Mouse (Mus musculus) liver, embryonic 14.5 days (tissue): ENCODE results near the gene Ipo4. TPM values are rescaled to one million over a fixed set of nuclear protein-coding genes. Genes with fewer than 3 reads are reported as not detected.

ENCODE experiments used
- ATAC-seq: fragments of 200-750 bp; cut with Nextera tagmentation; 2 replicates; pipeline ENCODE4 v1.8.0; 2017; ENCODE audit warnings: moderate number of reproducible peaks, mild to moderate bottlenecking, moderate library complexity; ENCODE audit not compliant: insufficient read depth
- DNase-seq, 3 experiments: peaks; one replicate each; pipeline ENCODE4 v3.0.0-alpha.2; 2012 to 2013; ENCODE audit warnings: low read depth in 3 of 3, low spot score in 3 of 3
- H3K27ac ChIP-seq: fragments of 300-500 bp; sonication (generic); 2 replicates; pipeline ENCODE4 v1.5.1; 2014; ENCODE audit warnings: moderate library complexity, mild to moderate bottlenecking, control low read depth, inconsistent platforms
- H3K27me3 ChIP-seq: fragments of 300-500 bp; sonication (generic); 2 replicates; pipeline ENCODE4 v1.6.1; 2014; ENCODE audit warnings: mild to moderate bottlenecking, low read length, moderate library complexity; ENCODE audit not compliant: control insufficient read depth, insufficient read depth
- H3K36me3 ChIP-seq: fragments of 300-500 bp; sonication (generic); replicated peaks from 2 replicates; pipeline ENCODE4 v1.6.1; 2014; ENCODE audit warnings: low read depth; ENCODE audit not compliant: control insufficient read depth, insufficient read depth
- H3K4me1 ChIP-seq, 2 experiments: fragments of 200-500 bp in 1 of 2; fragments of 300-500 bp in 1 of 2; sonication (generic) in 1 of 2; replicated peaks; 2 replicates each; pipeline ENCODE4 v1.6.1; 2012 to 2014; ENCODE audit warnings: antibody characterized with exemption in 1 of 2, inconsistent platforms in 1 of 2, low read length in 1 of 2; ENCODE audit not compliant: control insufficient read depth in 2 of 2, insufficient read depth in 2 of 2
- H3K4me2 ChIP-seq: fragments of 300-500 bp; sonication (generic); 2 replicates; pipeline ENCODE4 v1.6.1; 2014; ENCODE audit warnings: low read depth, mild to moderate bottlenecking, control low read depth, moderate library complexity
- H3K4me3 ChIP-seq, 2 experiments: fragments of 200-500 bp in 1 of 2; fragments of 300-500 bp in 1 of 2; sonication (generic) in 1 of 2; 2 replicates each; pipeline ENCODE4 v1.5.1; 2012 to 2014; ENCODE audit warnings: low read depth in 2 of 2, low read length in 2 of 2, mild to moderate bottlenecking in 2 of 2, control low read depth in 1 of 2, inconsistent platforms in 1 of 2, moderate library complexity in 1 of 2; ENCODE audit not compliant: insufficient read depth in 1 of 2
- H3K9ac ChIP-seq: fragments of 300-500 bp; sonication (generic); replicated peaks from 2 replicates; pipeline ENCODE4 v1.6.1; 2014; ENCODE audit warnings: mild to moderate bottlenecking, control low read depth, moderate library complexity
- H3K9me3 ChIP-seq: fragments of 300-500 bp; sonication (generic); 2 replicates; pipeline ENCODE4 v1.6.1; 2016; ENCODE audit warnings: low read length, mixed read lengths; ENCODE audit not compliant: control insufficient read depth
- CTCF ChIP-seq: IDR thresholded peaks from 2 replicates; pipeline ENCODE4 v1.5.1; 2016; ENCODE audit warnings: antibody characterized with exemption, low read depth, control low read depth
- EP300 ChIP-seq: IDR thresholded peaks from 2 replicates; pipeline ENCODE4 v1.6.1; 2016; ENCODE audit warnings: antibody characterized with exemption, low read depth
- WGBS: fragments of 180-500 bp; shearing (Covaris S2); extraction: QIAGEN DNeasy Blood & Tissue Kit; methylation state at CpG from one replicate; pipeline ENCODE4 v1.1.7; 2014; ENCODE audit not compliant: insufficient replicate concordance; 5-methylcytosine and 5-hydroxymethylcytosine counted together
- polyA plus RNA-seq, 2 experiments: library from polyadenylated mRNA; depleted of rRNA in 1 of 2; stranded (reverse) in 1 of 2; unstranded in 1 of 2; fragments of >200 nt; fragmentation: Nextera tagmentation in 1 of 2; extraction: Ambion mirVana in 1 of 2; gene quantifications; 2 replicates each; pipeline versions ENCODE4 v1.2.1 to v1.2.3; 2012 to 2014

Ipo4 gene
- polyA plus RNA-seq, 2 experiments = 22.6 to 27.6 TPM

DNA sequence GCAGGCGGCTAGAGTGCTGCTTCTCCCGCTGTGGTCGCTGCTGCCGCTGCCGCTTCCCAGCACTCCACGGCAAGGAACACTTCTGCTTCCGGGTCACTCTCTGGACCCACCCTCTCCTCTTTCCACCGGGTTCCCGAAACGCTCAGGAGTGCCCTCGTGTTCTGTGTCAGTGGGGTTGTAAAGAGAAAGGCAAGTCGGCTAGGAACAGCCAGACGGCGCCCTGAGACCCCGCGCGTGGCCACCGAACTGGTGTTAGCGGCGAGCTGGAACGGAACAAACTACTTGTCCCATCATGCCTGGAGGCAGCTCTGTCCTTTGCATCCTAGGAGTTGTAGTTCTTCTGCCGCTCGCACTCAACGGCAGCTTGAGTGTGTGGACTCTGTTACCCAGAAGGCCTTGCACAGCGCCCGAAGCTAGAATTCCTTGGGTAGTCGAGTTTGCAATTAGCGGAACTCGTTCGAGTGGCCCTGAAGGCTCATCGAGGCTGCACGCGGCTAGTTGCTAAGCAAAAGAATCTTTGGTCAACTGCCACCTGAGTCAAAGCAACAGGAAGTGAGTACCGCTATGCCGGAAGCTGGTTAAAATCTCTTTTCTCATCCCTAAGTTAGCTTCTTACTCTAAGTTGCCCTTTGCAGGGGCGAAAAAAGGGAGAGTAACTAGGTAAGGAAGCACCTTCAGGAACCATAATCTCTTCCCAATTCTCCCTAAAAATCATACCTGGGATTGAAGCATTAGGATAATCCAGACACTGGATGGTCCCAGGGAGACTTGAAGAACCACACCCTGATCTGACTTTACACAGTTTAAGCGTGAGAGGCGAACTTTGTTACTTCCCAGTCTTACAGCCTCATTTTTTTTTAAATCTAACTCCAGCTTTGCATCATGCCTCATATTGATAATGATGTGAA lies 36.3 kb upstream of the Ipo4 start, which contains the start of the genes Gmpr2 and Nedd8:
Gmpr2 (plus strand) TSS at position 109 of the 908 bp plus-strand sequence.
Nedd8 (minus strand) TSS at position 292 of the 908 bp plus-strand sequence.
- TF ChIP-seq CTCF = no peak
- TF ChIP-seq EP300 = no peak
- Histone ChIP-seq H3K9me3 (no peaks in the 10 kb centered on the region), H3K4me2 (peak within 1 kb of the TSS; percentile 95), H3K36me3 (peaks cover 20% of the 10 kb centered on the region), H3K27ac (peak within 1 kb of the TSS; percentile 90), H3K9ac (peak within 1 kb of the TSS; percentile 90), H3K4me1 (peaks cover 3 to 4% of the 10 kb centered on the region in 2 experiments; a peak in 2 of 4 replicates), H3K4me3 (peak within 1 kb of the TSS; percentile 90 to 99), H3K27me3 (no peaks in the 10 kb centered on the region)
- WGBS = under 1% methylated on average over 38 of the region's 38 CpGs
- DNase-seq (peak; percentile 90 to 94 (median 92)), ATAC-seq (peak; percentile 98)

DNA sequence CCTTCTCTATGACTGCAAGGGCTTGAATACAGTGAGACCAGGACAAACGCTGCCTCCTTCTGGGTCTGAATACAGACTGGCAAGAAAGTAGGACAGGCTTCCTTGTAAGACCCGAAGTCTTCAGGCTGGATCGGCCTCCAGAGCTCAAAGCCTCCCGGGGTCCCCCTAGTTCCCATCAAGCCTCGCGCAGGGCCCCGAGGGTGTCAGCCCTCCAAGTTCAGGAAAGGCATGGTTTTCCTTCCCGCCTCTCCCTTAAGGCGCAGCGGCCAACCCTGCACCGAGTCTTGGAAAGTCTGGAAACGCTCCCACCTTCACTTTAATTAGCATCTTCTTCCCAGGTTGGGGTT lies 35.7 kb upstream of the Ipo4 start:
- Histone ChIP-seq H3K27me3 (no peaks in the 10 kb centered on the region), H3K9me3 (no peaks in the 10 kb centered on the region), H3K4me2 (peak overlapping the region; percentile 95), H3K27ac (peak overlapping the region; percentile 90), H3K9ac (peak overlapping the region; percentile 90), H3K36me3 (peaks cover 16% of the 10 kb centered on the region), H3K4me1 (peaks cover 3 to 4% of the 10 kb centered on the region in 2 experiments; a peak in 2 of 4 replicates), H3K4me3 (peak overlapping the region; percentile 90 to 99)
- peak; percentile 17; the same call in 1 of the 2 replicates for ATAC-seq
- no peak for DNase-seq
- TF ChIP-seq CTCF = no peak
- TF ChIP-seq EP300 = no peak
- WGBS = 0% methylated on average over 12 of the region's 12 CpGs

DNA sequence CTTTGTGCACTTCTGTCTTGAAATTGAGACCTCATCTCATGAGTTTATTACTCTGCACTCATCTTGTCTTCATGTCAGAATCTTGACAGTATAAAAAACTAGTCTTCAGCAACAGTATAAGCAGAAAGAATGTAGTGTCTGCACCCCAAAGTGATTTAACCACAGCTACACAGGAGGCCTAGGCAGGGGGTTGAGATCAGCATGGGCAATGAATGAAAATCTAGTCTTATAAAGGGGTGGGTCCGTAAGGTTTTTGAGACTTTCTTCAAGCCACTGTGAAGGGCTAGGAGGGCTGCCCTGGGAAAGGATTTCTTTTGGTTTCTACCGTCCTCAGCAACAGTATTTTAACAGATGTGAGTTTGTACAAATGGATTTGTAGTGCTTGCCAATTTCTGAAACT lies 24.9 kb upstream of the Ipo4 start:
- Histone ChIP-seq H3K9ac (peak overlapping the region; percentile 74; the same call in 1 of the 2 replicates), H3K4me3 (peak overlapping the region in 1 of 2 experiments; percentile 70; a peak in 3 of 4 replicates), H3K4me2 (peak overlapping the region; percentile 69), H3K36me3 (peaks cover 17% of the 10 kb centered on the region), H3K4me1 (peaks cover 8 to 9% of the 10 kb centered on the region in 2 experiments; a peak in 3 of 4 replicates), H3K27ac (no peak overlapping the region), H3K9me3 (no peaks in the 10 kb centered on the region), H3K27me3 (no peaks in the 10 kb centered on the region)
- WGBS = 47% methylated on average over 2 of the region's 2 CpGs
- no peak for TF ChIP-seq EP300
- no peak for TF ChIP-seq CTCF
- DNase-seq (no peak), ATAC-seq (no peak)

DNA sequence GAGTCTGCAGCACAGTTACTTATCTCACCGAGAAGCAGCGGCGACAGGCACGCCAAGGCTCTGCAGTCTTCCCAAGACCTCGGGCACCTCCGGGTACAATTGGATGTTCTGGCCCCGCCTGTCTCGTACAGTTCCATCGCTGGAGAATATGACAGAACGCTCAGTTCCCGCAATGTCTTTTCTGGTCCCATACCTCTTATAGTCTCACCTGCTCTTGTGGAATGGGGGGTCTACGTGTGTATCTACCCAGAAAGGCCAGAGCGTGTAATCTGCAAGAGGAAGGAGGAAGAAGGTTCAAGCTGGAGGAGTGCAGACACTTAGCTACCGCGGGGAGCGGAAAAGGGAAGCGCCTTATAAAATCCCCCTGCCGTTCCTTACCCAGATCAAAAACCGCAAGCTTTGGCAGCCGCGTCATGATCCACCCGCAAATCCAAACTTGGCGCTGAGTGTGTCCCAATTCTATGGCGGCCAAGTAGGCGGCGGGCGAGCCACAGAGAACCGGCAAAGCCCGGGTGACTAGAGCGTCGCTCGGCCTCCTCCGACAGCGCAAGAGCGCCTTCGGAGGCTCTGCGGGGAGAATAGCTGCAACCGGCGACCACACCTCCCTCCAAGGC lies 24.3 kb upstream of the Ipo4 start, which contains the start of gene Mdp1:
Mdp1 (minus strand) TSS at position 549 of the 614 bp plus-strand sequence.
- H3K27ac ChIP-seq = peak within 1 kb of the TSS; percentile 38
- H3K9ac ChIP-seq = peak within 1 kb of the TSS; percentile 74
- peaks cover 8 to 9% of the 10 kb centered on the region in 2 experiments; a peak in 3 of 4 replicates for H3K4me1 ChIP-seq
- WGBS = under 1% methylated on average over 39 of the region's 39 CpGs
- H3K4me3 ChIP-seq = peak within 1 kb of the TSS; percentile 70 to 88
- H3K27me3 ChIP-seq = no peaks in the 10 kb centered on the region
- H3K4me2 ChIP-seq = peak within 1 kb of the TSS; percentile 69
- DNase-seq (peak; percentile 73 to 83 (median 74)), ATAC-seq (peak; percentile 95)
- H3K9me3 ChIP-seq = no peaks in the 10 kb centered on the region
- H3K36me3 ChIP-seq = peaks cover 17% of the 10 kb centered on the region
- no peak for TF ChIP-seq EP300
- TF ChIP-seq CTCF = peak; percentile 80
